8 mouse cellular contexts compared by ENCODE assay signal in genomic region chr11:108424889-108425591, GRCm38 (mm10). TPM values are rescaled to one million over a fixed set of nuclear protein-coding genes. Genes with fewer than 3 reads are reported as not detected.
A peak's percentile ranks its signal among the peaks of the same experiment; 100 is the strongest.
DNase-seq lines count a peak whose midpoint lies in the region; ATAC-seq and TF ChIP-seq lines count a peak whose summit lies in the region.

Cep112 (plus strand) TSS chr11:108425192.

- H3K36me3 ChIP-seq in megakaryocyte, embryonic 14.5 days (replicated peaks; ENCODE audit: low read length): no peaks in the 10 kb centered on the region

- ATAC-seq in activated CD4-positive, CD25-positive, alpha-beta regulatory T cell, adult 4 months: peak; percentile 95

- peak; percentile 88 for TF ChIP-seq POLR2A in cortical plate, adult 2 months (IDR thresholded peaks at IDR 0.05; ENCODE audit: extremely low read depth, insufficient read depth, low read length)

- H3K27ac ChIP-seq in cortical plate, adult 2 months (ENCODE audit: insufficient read depth, low read length): no peak within 1 kb of the TSS

- peak; percentile 89 to 94 for DNase-seq in gastrocnemius, adult 8-10 months (ENCODE audit: low spot score in 2 of 2)
- peak; percentile 99 for DNase-seq in hindlimb bud, embryonic 11.5 days (ENCODE audit: extremely low spot score, low read depth, low spot score)
- DNase-seq in left cerebral cortex, adult 8-10 months (ENCODE audit: low spot score in 2 of 2): peak; percentile 84 to 99
- DNase-seq in right cerebral cortex, postnatal 10 days (ENCODE audit: low spot score in 2 of 2): peak; percentile 98 to 99
- DNase-seq in urinary bladder, postnatal 25 days (ENCODE audit: low spot score): peak; percentile 90

- no peak for TF ChIP-seq CTCF in cortical plate, adult 2 months (IDR thresholded peaks at IDR 0.05; ENCODE audit: extremely low read depth, insufficient read depth, low read length)

- H3K4me3 ChIP-seq in cortical plate, adult 2 months (ENCODE audit: insufficient read depth, low read length): peak within 1 kb of the TSS; percentile 25
- peak within 1 kb of the TSS; percentile 89 for H3K4me3 ChIP-seq in megakaryocyte, embryonic 14.5 days (replicated peaks)

- H3K4me1 ChIP-seq in cortical plate, adult 2 months (ENCODE audit: control insufficient read depth, insufficient read depth, low read length): peaks cover 2% of the 10 kb centered on the region; the same call in 1 of the 2 replicates
- H3K4me1 ChIP-seq in megakaryocyte, embryonic 14.5 days: peaks cover 28% of the 10 kb centered on the region

- no peaks in the 10 kb centered on the region for H3K9me3 ChIP-seq in megakaryocyte, embryonic 14.5 days

- H3K27me3 ChIP-seq in megakaryocyte, embryonic 14.5 days (replicated peaks): peaks cover 55% of the 10 kb centered on the region

RNA-seq across cellular contexts. Expression of gene Cep112, which starts in this region (rescaled TPM):
- under 1 TPM; 0.17 to 0.33 TPM for polyA plus RNA-seq in activated CD4-positive, CD25-positive, alpha-beta regulatory T cell, adult 4 months (2017; shearing (Covaris generic))
- 2.5 and 3.8 TPM in 2 replicates for polyA plus RNA-seq in cortical plate, adult 2 months (2012; rRNA removed)
- 1 to 10 TPM; 1.0 to 4.5 (median 1.8) TPM for total RNA-seq in gastrocnemius, adult 8-10 months (2022)
- 10 to 100 TPM; 13.1 to 19.2 (median 16.5) TPM for total RNA-seq in left cerebral cortex, adult 8-10 months (2022)
- not detected in 2 replicates for polyA plus RNA-seq in megakaryocyte, embryonic 14.5 days (2012; ENCODE audit: insufficient read depth, low replicate concordance)

Comparison
In these comparisons a context has a peak if more than half of its experiments do, and no peak if none do; other contexts are left out.
1. Peak in ATAC-seq in activated CD4-positive, CD25-positive, alpha-beta regulatory T cell, adult 4 months; RNA of the gene not detected or under 1 TPM.